Mouse (Mus musculus): ENCODE results near the gene Ccdc117. TPM values are rescaled to one million over a fixed set of nuclear protein-coding genes. Genes with fewer than 3 reads are reported as not detected.

Ccdc117 gene
- polyA plus RNA-seq, 1 experiment from 2014 or later = 18.0 TPM

DNA sequence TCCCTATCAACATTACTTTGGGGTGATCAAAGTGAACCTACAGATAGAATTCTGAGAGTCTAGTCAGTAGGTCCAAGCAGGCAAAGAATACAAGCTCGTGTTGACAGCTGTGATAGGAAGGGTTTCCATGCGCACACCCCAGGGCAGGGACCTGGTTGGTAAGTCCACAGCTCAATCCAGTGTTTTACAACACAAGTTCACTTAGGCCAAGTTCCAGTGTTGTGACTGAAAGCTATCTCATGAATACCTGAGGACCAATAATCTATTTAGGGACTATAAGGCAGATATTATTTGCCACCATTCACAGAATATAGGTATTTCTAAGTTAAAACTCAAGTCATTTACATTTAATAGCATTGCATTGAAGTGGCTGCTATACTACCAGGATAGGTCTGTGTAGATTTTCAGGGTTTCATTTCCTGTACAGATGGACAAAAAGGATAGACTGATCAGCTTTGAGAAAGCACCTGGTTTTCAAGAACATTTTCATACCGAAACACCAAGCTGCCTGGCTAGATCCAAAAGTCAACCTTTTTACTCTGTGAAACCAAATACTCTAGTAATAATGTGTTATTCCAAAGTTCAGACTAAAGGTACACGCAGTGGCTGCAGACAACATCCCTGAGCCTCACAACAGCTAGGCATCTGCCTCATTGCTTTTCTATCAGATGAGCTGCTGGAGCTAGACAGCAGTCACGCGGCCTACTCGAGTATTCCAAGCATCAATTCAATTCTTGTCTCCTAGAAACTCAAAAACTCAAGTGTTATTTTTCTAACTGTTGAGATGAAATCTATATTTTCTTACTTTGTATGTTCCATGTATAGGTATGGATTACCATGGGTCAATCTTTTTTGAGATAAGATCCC is 15.2 kb downstream of the Ccdc117 start:
- Histone ChIP-seq H3K4me3 (ENCODE audit: low read length) (no peak overlapping the region), H3K27me3 (ENCODE audit: control insufficient read depth, insufficient read depth, low read depth, low read length) (no peaks in the 10 kb centered on the region), H3K4me1 (replicated peaks; ENCODE audit: control insufficient read depth, insufficient read depth, low read length) (peaks cover 14% of the 10 kb centered on the region), H3K4me2 (ENCODE audit: low read depth, low read length) (no peak overlapping the region), H3K36me3 (ENCODE audit: control insufficient read depth, insufficient read depth, low read length) (peaks cover 50% of the 10 kb centered on the region), H3K27ac (ENCODE audit: low read length) (no peak overlapping the region), H3K9me3 (ENCODE audit: control insufficient read depth, low read length) (no peaks in the 10 kb centered on the region), H3K9ac (ENCODE audit: low read length) (no peak overlapping the region)
- 82% methylated on average over 7 of the region's 7 CpGs for WGBS
- ATAC-seq (ENCODE audit: low read depth) = no peak

- ATAC-seq (ENCODE audit: low read depth) = no peak
- H3K27me3 ChIP-seq (ENCODE audit: control insufficient read depth, insufficient read depth, low read depth, low read length) = no peaks in the 10 kb centered on the region
- no peak overlapping the region for H3K4me3 ChIP-seq (ENCODE audit: low read length)
- no peak overlapping the region for H3K4me2 ChIP-seq (ENCODE audit: low read depth, low read length)
- H3K27ac ChIP-seq (ENCODE audit: low read length) = no peak overlapping the region
- H3K36me3 ChIP-seq (ENCODE audit: control insufficient read depth, insufficient read depth, low read length) = peaks cover 39% of the 10 kb centered on the region
- H3K4me1 ChIP-seq (replicated peaks; ENCODE audit: control insufficient read depth, insufficient read depth, low read length) = peaks cover 14% of the 10 kb centered on the region
- H3K9ac ChIP-seq (ENCODE audit: low read length) = no peak overlapping the region
- no peaks in the 10 kb centered on the region for H3K9me3 ChIP-seq (ENCODE audit: control insufficient read depth, low read length)
- 75% methylated on average over 4 of the region's 4 CpGs for WGBS
Observed at GRCm38 (mm10) chr11:5525418-5525817, 16.6 kb downstream of the Ccdc117 start.

DNA sequence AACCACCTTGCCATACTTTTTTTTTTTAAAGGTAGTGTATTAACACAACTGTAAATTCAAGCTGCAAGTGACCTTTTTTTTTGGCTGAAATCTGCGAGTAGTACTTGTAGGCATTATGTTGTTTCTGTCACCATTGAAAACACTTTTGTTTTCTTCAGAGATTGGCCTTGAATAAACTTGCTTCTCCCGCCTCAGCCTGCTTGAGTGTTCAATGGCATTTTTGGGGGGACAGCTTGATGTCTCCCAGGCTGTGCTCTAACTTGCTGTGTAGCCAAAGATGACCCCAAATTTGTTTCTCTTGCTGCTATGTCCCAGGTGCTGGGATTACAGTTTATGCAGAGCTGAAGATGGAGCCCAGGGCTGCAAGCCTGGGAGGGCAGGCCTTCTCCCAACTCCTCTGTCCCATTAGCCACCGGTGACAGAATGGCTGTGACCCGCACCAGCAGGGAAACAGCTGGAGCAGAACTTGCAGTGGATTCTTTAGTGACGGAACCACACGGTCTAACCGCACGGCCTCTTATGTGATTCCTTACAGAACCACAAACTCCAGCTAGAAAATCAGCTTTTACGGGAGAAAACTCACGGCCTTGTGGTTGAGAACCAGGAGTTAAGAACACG is 19.1 kb downstream of the Ccdc117 start:
- ATAC-seq (ENCODE audit: low read depth) = no peak

GRCm38 (mm10) chr11:5521516-5522291 is 20.3 kb downstream of the Ccdc117 start:
- under 1% methylated on average over 33 of the region's 34 CpGs for WGBS
- H3K4me3 ChIP-seq (ENCODE audit: low read length) = peak overlapping the region; percentile 92
- H3K9me3 ChIP-seq (ENCODE audit: control insufficient read depth, low read length) = no peaks in the 10 kb centered on the region
- peak overlapping the region; percentile 100 for H3K9ac ChIP-seq (ENCODE audit: low read length)
- peaks cover 31% of the 10 kb centered on the region for H3K36me3 ChIP-seq (ENCODE audit: control insufficient read depth, insufficient read depth, low read length)
- no peaks in the 10 kb centered on the region for H3K27me3 ChIP-seq (ENCODE audit: control insufficient read depth, insufficient read depth, low read depth, low read length)
- peak; percentile 34 for ATAC-seq (ENCODE audit: low read depth)
- H3K27ac ChIP-seq (ENCODE audit: low read length) = peak overlapping the region; percentile 93
- peaks cover 19% of the 10 kb centered on the region for H3K4me1 ChIP-seq (replicated peaks; ENCODE audit: control insufficient read depth, insufficient read depth, low read length)
- peak overlapping the region; percentile 70 for H3K4me2 ChIP-seq (ENCODE audit: low read depth, low read length)

More for the DNA sequence above, 19.1 kb downstream of the Ccdc117 start:
- WGBS = 79% methylated on average over 11 of the region's 11 CpGs
- H3K27ac ChIP-seq (ENCODE audit: low read length) = no peak overlapping the region
- peak overlapping the region; percentile 70 for H3K4me2 ChIP-seq (ENCODE audit: low read depth, low read length)
- peaks cover 17% of the 10 kb centered on the region for H3K4me1 ChIP-seq (replicated peaks; ENCODE audit: control insufficient read depth, insufficient read depth, low read length)
- H3K27me3 ChIP-seq (ENCODE audit: control insufficient read depth, insufficient read depth, low read depth, low read length) = no peaks in the 10 kb centered on the region
- H3K36me3 ChIP-seq (ENCODE audit: control insufficient read depth, insufficient read depth, low read length) = peaks cover 35% of the 10 kb centered on the region
- H3K9me3 ChIP-seq (ENCODE audit: control insufficient read depth, low read length) = no peaks in the 10 kb centered on the region
- H3K9ac ChIP-seq (ENCODE audit: low read length) = peak overlapping the region; percentile 11; the same call in 1 of the 2 replicates
- H3K4me3 ChIP-seq (ENCODE audit: low read length) = peak overlapping the region; percentile 92

DNA sequence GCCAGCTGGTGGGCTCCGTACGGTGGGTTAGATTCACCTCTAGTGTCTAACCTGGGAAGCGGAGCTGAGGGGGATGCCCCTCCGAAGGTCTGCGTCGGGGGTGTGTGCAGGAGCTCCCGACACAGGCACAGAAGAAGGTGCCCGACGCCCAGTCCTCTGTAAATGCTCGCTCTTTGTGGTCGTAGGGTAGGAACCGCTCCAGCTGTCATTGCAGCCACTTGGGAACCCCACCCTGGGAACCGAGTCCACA is 20.8 kb downstream of the Ccdc117 start:
- Histone ChIP-seq H3K4me2 (ENCODE audit: low read depth, low read length) (peak overlapping the region; percentile 70), H3K36me3 (ENCODE audit: control insufficient read depth, insufficient read depth, low read length) (peaks cover 27% of the 10 kb centered on the region), H3K9me3 (ENCODE audit: control insufficient read depth, low read length) (no peaks in the 10 kb centered on the region), H3K27ac (ENCODE audit: low read length) (peak overlapping the region; percentile 93), H3K4me3 (ENCODE audit: low read length) (peak overlapping the region; percentile 92), H3K27me3 (ENCODE audit: control insufficient read depth, insufficient read depth, low read depth, low read length) (no peaks in the 10 kb centered on the region), H3K4me1 (replicated peaks; ENCODE audit: control insufficient read depth, insufficient read depth, low read length) (peaks cover 19% of the 10 kb centered on the region), H3K9ac (ENCODE audit: low read length) (peak overlapping the region; percentile 100)
- 1% methylated on average over 13 of the region's 13 CpGs for WGBS
- peak; percentile 32 for ATAC-seq (ENCODE audit: low read depth)

DNA sequence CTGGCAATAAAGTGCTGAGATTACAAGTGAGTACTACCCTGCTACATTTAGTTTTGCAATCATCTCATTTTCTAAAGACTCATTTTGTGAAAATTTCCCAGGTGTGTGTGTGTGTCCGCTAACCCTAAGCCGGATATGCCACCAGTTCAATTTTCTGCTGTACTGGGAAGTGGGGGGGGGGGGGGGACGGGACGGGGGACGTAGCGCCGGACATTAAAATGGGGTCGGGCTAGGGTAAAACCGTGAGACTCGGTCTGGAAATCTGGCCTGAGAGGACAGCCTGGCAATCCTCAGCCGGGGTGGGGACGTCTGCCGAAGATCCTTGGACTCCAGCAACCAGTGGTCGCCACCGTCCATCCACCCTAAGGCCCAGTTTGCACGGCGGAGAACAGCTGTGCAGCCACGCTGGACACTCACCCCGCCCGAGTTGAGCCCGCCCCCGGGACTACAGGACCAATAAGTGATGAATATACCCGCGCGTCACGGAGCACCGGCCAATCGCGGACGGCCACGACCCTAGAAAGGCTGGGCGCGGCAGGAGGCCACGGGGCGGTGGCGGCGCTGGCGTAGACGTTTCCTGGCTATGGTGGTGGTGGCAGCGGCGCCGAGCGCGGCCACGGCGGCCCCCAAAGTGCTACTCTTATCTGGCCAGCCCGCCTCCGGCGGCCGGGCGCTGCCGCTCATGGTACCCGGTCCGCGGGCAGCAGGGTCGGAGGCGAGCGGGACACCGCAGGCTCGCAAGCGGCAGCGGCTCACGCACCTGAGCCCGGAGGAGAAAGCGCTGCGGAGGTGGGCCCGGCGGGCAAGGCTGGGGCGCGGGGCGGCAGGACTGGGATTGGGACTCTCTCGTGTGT is 21.3 kb downstream of the Ccdc117 start, which contains the start of gene Xbp1:
Gene Xbp1 (plus strand): TSS at position 248 of the 854 bp plus-strand sequence.
- Histone ChIP-seq H3K9ac (ENCODE audit: low read length) (peak within 1 kb of the TSS; percentile 100), H3K36me3 (ENCODE audit: control insufficient read depth, insufficient read depth, low read length) (peaks cover 22% of the 10 kb centered on the region), H3K27me3 (ENCODE audit: control insufficient read depth, insufficient read depth, low read depth, low read length) (no peaks in the 10 kb centered on the region), H3K4me3 (ENCODE audit: low read length) (peak within 1 kb of the TSS; percentile 92), H3K27ac (ENCODE audit: low read length) (peak within 1 kb of the TSS; percentile 93), H3K4me1 (replicated peaks; ENCODE audit: control insufficient read depth, insufficient read depth, low read length) (peaks cover 19% of the 10 kb centered on the region), H3K4me2 (ENCODE audit: low read depth, low read length) (peak within 1 kb of the TSS; percentile 70), H3K9me3 (ENCODE audit: control insufficient read depth, low read length) (no peaks in the 10 kb centered on the region)
- under 1% methylated on average over 69 of the region's 72 CpGs for WGBS
- peak; percentile 99 for ATAC-seq (ENCODE audit: low read depth)

DNA sequence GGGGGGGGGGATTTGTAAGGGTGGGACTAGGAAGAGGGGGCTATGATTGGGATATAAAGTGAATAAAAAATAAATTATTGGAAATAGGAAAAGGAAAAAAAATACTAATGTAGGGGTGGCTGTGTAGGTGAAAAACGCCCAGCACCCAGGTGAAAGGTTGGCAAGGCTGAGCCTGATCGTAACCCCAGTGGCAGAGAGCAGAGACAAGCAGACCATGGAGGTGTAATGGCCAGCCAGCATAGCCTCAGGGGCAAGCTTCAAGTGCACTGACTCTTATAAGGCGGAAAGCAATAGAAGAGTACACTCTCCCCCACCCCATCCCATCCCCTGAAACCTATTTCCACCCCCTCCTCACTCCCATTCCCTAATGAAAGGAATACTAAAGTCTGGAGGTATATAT is 22.3 kb downstream of the Ccdc117 start:
- no peak for ATAC-seq (ENCODE audit: low read depth)
- Histone ChIP-seq H3K9ac (ENCODE audit: low read length) (no peak overlapping the region; the same call in 1 of the 2 replicates), H3K4me3 (ENCODE audit: low read length) (no peak overlapping the region)

DNA sequence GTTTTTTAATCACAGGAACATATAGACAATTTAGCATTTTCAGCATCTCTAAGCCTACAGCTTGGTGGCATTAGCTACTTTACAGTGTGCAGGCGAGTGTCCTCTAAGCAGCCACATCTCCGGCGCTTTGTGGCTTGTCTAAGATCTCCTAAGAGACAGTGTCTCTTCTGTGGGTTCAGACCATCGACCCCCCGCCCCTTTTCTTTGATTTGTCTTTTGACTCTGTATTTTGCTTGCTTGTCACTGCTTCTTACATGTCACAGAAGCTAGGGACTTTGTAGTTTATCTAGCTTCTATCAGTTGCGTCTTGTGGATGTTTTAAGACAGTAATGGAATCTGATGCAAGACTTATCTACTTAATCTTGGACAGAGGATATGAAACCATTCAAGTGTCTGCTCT is 24.6 kb downstream of the Ccdc117 start:
- H3K9ac ChIP-seq (ENCODE audit: low read length) = no peak overlapping the region
- no peak overlapping the region; the same call in 1 of the 2 replicates for H3K4me2 ChIP-seq (ENCODE audit: low read depth, low read length)
- WGBS = 59% methylated on average over 6 of the region's 6 CpGs
- no peak overlapping the region for H3K4me3 ChIP-seq (ENCODE audit: low read length)
- no peak for ATAC-seq (ENCODE audit: low read depth)
- no peaks in the 10 kb centered on the region for H3K27me3 ChIP-seq (ENCODE audit: control insufficient read depth, insufficient read depth, low read depth, low read length)
- no peak overlapping the region for H3K27ac ChIP-seq (ENCODE audit: low read length)
- no peaks in the 10 kb centered on the region for H3K36me3 ChIP-seq (ENCODE audit: control insufficient read depth, insufficient read depth, low read length)
- no peaks in the 10 kb centered on the region for H3K9me3 ChIP-seq (ENCODE audit: control insufficient read depth, low read length)
- H3K4me1 ChIP-seq (replicated peaks; ENCODE audit: control insufficient read depth, insufficient read depth, low read length) = peaks cover 7% of the 10 kb centered on the region

More for the DNA sequence above, 22.3 kb downstream of the Ccdc117 start:
- H3K4me1 ChIP-seq (replicated peaks; ENCODE audit: control insufficient read depth, insufficient read depth, low read length) = peaks cover 19% of the 10 kb centered on the region
- no peaks in the 10 kb centered on the region for H3K9me3 ChIP-seq (ENCODE audit: control insufficient read depth, low read length)
- H3K36me3 ChIP-seq (ENCODE audit: control insufficient read depth, insufficient read depth, low read length) = peaks cover 18% of the 10 kb centered on the region
- H3K4me2 ChIP-seq (ENCODE audit: low read depth, low read length) = peak overlapping the region; percentile 45; the same call in 1 of the 2 replicates
- H3K27ac ChIP-seq (ENCODE audit: low read length) = 0 out of 2 replicates have a peak overlapping the region, but pooled peaks have one; percentile 33
- H3K27me3 ChIP-seq (ENCODE audit: control insufficient read depth, insufficient read depth, low read depth, low read length) = no peaks in the 10 kb centered on the region
- WGBS = 80% methylated on average over 3 of the region's 3 CpGs

Data from lung, embryonic 16.5 days (tissue).